Mouse (Mus musculus): ENCODE measurements around the gene Rpgrip1. TPM values are rescaled to one million over a fixed set of nuclear protein-coding genes. Genes with fewer than 3 reads are reported as not detected.
A peak's percentile ranks its signal among the peaks of the same experiment; 100 is the strongest.

The Rpgrip1 gene
- polyA plus RNA-seq, 1 experiment = 3.7 TPM

- H3K4me1 ChIP-seq (ENCODE audit: control insufficient read depth, insufficient read depth, low read length) = no peaks in the 10 kb centered on the region; the same call in 1 of the 2 replicates
- no peak for TF ChIP-seq CTCF (IDR thresholded peaks at IDR 0.05; ENCODE audit: borderline replicate concordance, insufficient read depth, low read length)
- TF ChIP-seq POLR2A (IDR thresholded peaks at IDR 0.05; ENCODE audit: low read depth, low read length) = no peak
- H3K4me3 ChIP-seq (ENCODE audit: insufficient read depth, low read length) = no peak overlapping the region
- H3K27ac ChIP-seq (ENCODE audit: insufficient read depth, low read length) = no peak overlapping the region
These were observed 79.0 kb downstream of the Rpgrip1 start for GRCm38 (mm10) chr14:52189519-52189918.

GRCm38 (mm10) chr14:52190740-52191359 lies 80.3 kb downstream of the Rpgrip1 start:
- no peak overlapping the region for H3K4me3 ChIP-seq (ENCODE audit: insufficient read depth, low read length)
- H3K27ac ChIP-seq (ENCODE audit: insufficient read depth, low read length) = no peak overlapping the region
- no peaks in the 10 kb centered on the region for H3K4me1 ChIP-seq (ENCODE audit: control insufficient read depth, insufficient read depth, low read length)
- TF ChIP-seq CTCF (IDR thresholded peaks at IDR 0.05; ENCODE audit: borderline replicate concordance, insufficient read depth, low read length) (peak; percentile 42; the same call in 1 of the 2 replicates), POLR2A (IDR thresholded peaks at IDR 0.05; ENCODE audit: low read depth, low read length) (no peak)

- Histone ChIP-seq H3K27ac (ENCODE audit: insufficient read depth, low read length) (no peak overlapping the region), H3K4me3 (ENCODE audit: insufficient read depth, low read length) (peak overlapping the region; percentile 10), H3K4me1 (ENCODE audit: control insufficient read depth, insufficient read depth, low read length) (no peaks in the 10 kb centered on the region; the same call in 1 of the 2 replicates)
- TF ChIP-seq POLR2A (IDR thresholded peaks at IDR 0.05; ENCODE audit: low read depth, low read length) (no peak), CTCF (IDR thresholded peaks at IDR 0.05; ENCODE audit: borderline replicate concordance, insufficient read depth, low read length) (0 out of 2 replicates have a peak, but pooled peaks have one; percentile 7)
These were observed 85.2 kb downstream of the Rpgrip1 start for GRCm38 (mm10) chr14:52195691-52196090.

GRCm38 (mm10) chr14:52196230-52197155 lies 86.0 kb downstream of the Rpgrip1 start:
- peak overlapping the region; percentile 79 for H3K4me3 ChIP-seq (ENCODE audit: insufficient read depth, low read length)
- TF ChIP-seq CTCF (IDR thresholded peaks at IDR 0.05; ENCODE audit: borderline replicate concordance, insufficient read depth, low read length) = no peak
- no peak; the same call in 1 of the 2 replicates for TF ChIP-seq POLR2A (IDR thresholded peaks at IDR 0.05; ENCODE audit: low read depth, low read length)
- peak overlapping the region; percentile 93 for H3K27ac ChIP-seq (ENCODE audit: insufficient read depth, low read length)
- H3K4me1 ChIP-seq (ENCODE audit: control insufficient read depth, insufficient read depth, low read length) = no peaks in the 10 kb centered on the region; the same call in 1 of the 2 replicates

- Histone ChIP-seq H3K4me3 (ENCODE audit: insufficient read depth, low read length) (peak within 1 kb of the TSS; percentile 79), H3K4me1 (ENCODE audit: control insufficient read depth, insufficient read depth, low read length) (no peaks in the 10 kb centered on the region; the same call in 1 of the 2 replicates), H3K27ac (ENCODE audit: insufficient read depth, low read length) (peak within 1 kb of the TSS; percentile 93)
- TF ChIP-seq CTCF (IDR thresholded peaks at IDR 0.05; ENCODE audit: borderline replicate concordance, insufficient read depth, low read length) (no peak), POLR2A (IDR thresholded peaks at IDR 0.05; ENCODE audit: low read depth, low read length) (peak; percentile 66; the same call in 1 of the 2 replicates)
These were observed 86.8 kb downstream of the Rpgrip1 start, which contains the start of gene Supt16 for GRCm38 (mm10) chr14:52197156-52197878. Supt16 (minus strand) TSS chr14:52197416.

GRCm38 (mm10) chr14:52198141-52198540 lies 87.6 kb downstream of the Rpgrip1 start:
- H3K4me1 ChIP-seq (ENCODE audit: control insufficient read depth, insufficient read depth, low read length) = no peaks in the 10 kb centered on the region; the same call in 1 of the 2 replicates
- H3K4me3 ChIP-seq (ENCODE audit: insufficient read depth, low read length) = no peak overlapping the region
- TF ChIP-seq CTCF (IDR thresholded peaks at IDR 0.05; ENCODE audit: borderline replicate concordance, insufficient read depth, low read length) (no peak), POLR2A (IDR thresholded peaks at IDR 0.05; ENCODE audit: low read depth, low read length) (no peak)
- no peak overlapping the region for H3K27ac ChIP-seq (ENCODE audit: insufficient read depth, low read length)

- H3K4me1 ChIP-seq (ENCODE audit: control insufficient read depth, insufficient read depth, low read length) = no peaks in the 10 kb centered on the region; the same call in 1 of the 2 replicates
- H3K27ac ChIP-seq (ENCODE audit: insufficient read depth, low read length) = no peak overlapping the region
- H3K4me3 ChIP-seq (ENCODE audit: insufficient read depth, low read length) = no peak overlapping the region
- TF ChIP-seq POLR2A (IDR thresholded peaks at IDR 0.05; ENCODE audit: low read depth, low read length) = no peak
- no peak for TF ChIP-seq CTCF (IDR thresholded peaks at IDR 0.05; ENCODE audit: borderline replicate concordance, insufficient read depth, low read length)
These were observed 88.9 kb downstream of the Rpgrip1 start for GRCm38 (mm10) chr14:52199412-52199811.

Other genes with a start within 250 kb of the Rpgrip1 start
- gene Mettl17, start 225.9 kb upstream of the Rpgrip1 start, polyA plus RNA-seq (2011; ENCODE audit: insufficient read length, low read depth, missing spikeins) = 14.0 and 16.7 TPM in 2 replicates
- gene Slc39a2, start 217.8 kb upstream of the Rpgrip1 start, polyA plus RNA-seq (2011; ENCODE audit: insufficient read length, low read depth, missing spikeins) = 1.1 and 3.2 TPM in 2 replicates
- gene Ndrg2, start 196.5 kb upstream of the Rpgrip1 start, polyA plus RNA-seq (2011; ENCODE audit: insufficient read length, low read depth, missing spikeins) = 7.2 and 17.2 TPM in 2 replicates
- not detected in 2 replicates for gene Tppp2, start 192.3 kb upstream of the Rpgrip1 start, polyA plus RNA-seq (2011; ENCODE audit: insufficient read length, low read depth, missing spikeins)
- gene Rnase13, start 187.9 kb upstream of the Rpgrip1 start, polyA plus RNA-seq (2011; ENCODE audit: insufficient read length, low read depth, missing spikeins) = not detected in 2 replicates
- gene Arhgef40, start 126.0 kb upstream of the Rpgrip1 start, polyA plus RNA-seq (2011; ENCODE audit: insufficient read length, low read depth, missing spikeins) = 109 and 119 TPM in 2 replicates
- 0.95 TPM in 1 of 2 replicates, not detected in the other for gene Tmem253, start 95.0 kb upstream of the Rpgrip1 start, polyA plus RNA-seq (2011; ENCODE audit: insufficient read length, low read depth, missing spikeins)
- 27.5 and 33.1 TPM in 2 replicates for gene Zfp219, start 90.0 kb upstream of the Rpgrip1 start, polyA plus RNA-seq (2011; ENCODE audit: insufficient read length, low read depth, missing spikeins)
- gene Olfr221, start 68.2 kb upstream of the Rpgrip1 start, polyA plus RNA-seq (2011; ENCODE audit: insufficient read length, low read depth, missing spikeins) = not detected in 2 replicates
- gene Hnrnpc, start 6.7 kb upstream of the Rpgrip1 start, polyA plus RNA-seq (2011; ENCODE audit: insufficient read length, low read depth, missing spikeins) = 402 and 479 TPM in 2 replicates
- gene Supt16, start 86.7 kb downstream of the Rpgrip1 start, polyA plus RNA-seq (2011; ENCODE audit: insufficient read length, low read depth, missing spikeins) = 83.0 and 88.6 TPM in 2 replicates
- gene Chd8, start 147.1 kb downstream of the Rpgrip1 start, polyA plus RNA-seq (2011; ENCODE audit: insufficient read length, low read depth, missing spikeins) = 141 and 146 TPM in 2 replicates
- gene Tox4, start 168.4 kb downstream of the Rpgrip1 start, polyA plus RNA-seq (2011; ENCODE audit: insufficient read length, low read depth, missing spikeins) = 38.2 and 44.0 TPM in 2 replicates
- 31.1 and 45.6 TPM in 2 replicates for gene Rab2b, start 168.8 kb downstream of the Rpgrip1 start, polyA plus RNA-seq (2011; ENCODE audit: insufficient read length, low read depth, missing spikeins)
- gene Mettl3, start 194.4 kb downstream of the Rpgrip1 start, polyA plus RNA-seq (2011; ENCODE audit: insufficient read length, low read depth, missing spikeins) = 49.1 and 49.4 TPM in 2 replicates
- gene Sall2, start 218.1 kb downstream of the Rpgrip1 start, polyA plus RNA-seq (2011; ENCODE audit: insufficient read length, low read depth, missing spikeins) = 12.1 and 15.6 TPM in 2 replicates
- gene Olfr1513, start 245.7 kb downstream of the Rpgrip1 start, polyA plus RNA-seq (2011; ENCODE audit: insufficient read length, low read depth, missing spikeins) = not detected in 2 replicates

Data from embryonic fibroblast, embryonic 13.5 days (primary cell).